Mouse (Mus musculus) intestine, embryonic 15.5 days (tissue): ENCODE measurements around the gene Tanc1. TPM values are rescaled to one million over a fixed set of nuclear protein-coding genes. Genes with fewer than 3 reads are reported as not detected.
A peak's percentile ranks its signal among the peaks of the same experiment; 100 is the strongest.
"Not testable (repeated sequence)": the region's sequence is repeated elsewhere in the genome, so short reads cannot be mapped to it uniquely, and the experiment has no call there.

Experiments
- ATAC-seq: fragments of 200-750 bp; cut with Nextera tagmentation; 2 replicates; pipeline ENCODE4 v1.8.0; 2017; ENCODE audit warnings: moderate TSS enrichment, moderate library complexity
- H3K27ac ChIP-seq: fragments of 300-500 bp; sonication (generic); 2 replicates; pipeline ENCODE4 v1.5.1; 2015; ENCODE audit warnings: mild to moderate bottlenecking, inconsistent platforms
- H3K27me3 ChIP-seq: fragments of 300-500 bp; sonication (generic); replicated peaks from 2 replicates; pipeline ENCODE4 v1.6.1; 2015; ENCODE audit warnings: inconsistent platforms
- H3K36me3 ChIP-seq: fragments of 300-500 bp; sonication (generic); 2 replicates; pipeline ENCODE4 v1.6.1; 2015; ENCODE audit warnings: inconsistent platforms
- H3K4me1 ChIP-seq: fragments of 300-500 bp; sonication (generic); replicated peaks from 2 replicates; pipeline ENCODE4 v1.6.1; 2015; ENCODE audit warnings: inconsistent platforms
- H3K4me2 ChIP-seq: fragments of 300-500 bp; sonication (generic); replicated peaks from 2 replicates; pipeline ENCODE4 v1.6.1; 2015; ENCODE audit warnings: mild to moderate bottlenecking, inconsistent platforms
- H3K4me3 ChIP-seq: fragments of 300-500 bp; sonication (generic); replicated peaks from 2 replicates; pipeline ENCODE4 v1.5.1; 2015; ENCODE audit warnings: inconsistent platforms
- H3K9ac ChIP-seq: fragments of 300-500 bp; sonication (generic); 2 replicates; pipeline ENCODE4 v1.6.1; 2015; ENCODE audit warnings: inconsistent platforms
- H3K9me3 ChIP-seq: fragments of 300-500 bp; sonication (generic); 2 replicates; pipeline ENCODE4 v1.6.1; 2016; ENCODE audit warnings: inconsistent platforms
- WGBS: fragments of 180-500 bp; shearing (Covaris S2); methylation state at CpG from one replicate; pipeline ENCODE4 v1.1.7; 2015; 5-methylcytosine and 5-hydroxymethylcytosine counted together
- polyA plus RNA-seq: library from polyadenylated mRNA; unstranded; fragments of >200 nt; fragmentation: Nextera tagmentation; extraction: Ambion mirVana; gene quantifications from 2 replicates; pipeline ENCODE4 v1.2.1, GENCODE M21; 2015

Gene Tanc1
- polyA plus RNA-seq, 1 experiment from 2014 or later = 19.8 TPM

- no peak overlapping the region for H3K9ac ChIP-seq
- H3K27ac ChIP-seq = peak overlapping the region; percentile 60
- peaks cover 8% of the 10 kb centered on the region; the same call in 1 of the 2 replicates for H3K4me1 ChIP-seq
- peaks cover 11% of the 10 kb centered on the region for H3K36me3 ChIP-seq
- H3K27me3 ChIP-seq = no peaks in the 10 kb centered on the region
- ATAC-seq = peak; percentile 55
- H3K4me3 ChIP-seq = no peak overlapping the region
- WGBS = 80% methylated on average over 11 of the region's 11 CpGs
- no peak overlapping the region; the same call in 1 of the 2 replicates for H3K4me2 ChIP-seq
- H3K9me3 ChIP-seq = no peaks in the 10 kb centered on the region
Observed at GRCm38 (mm10) chr2:59841944-59842343, 230.1 kb downstream of the Tanc1 start.

- ATAC-seq = peak; percentile 24; the same call in 1 of the 2 replicates
- 81% methylated on average over 6 of the region's 6 CpGs for WGBS
- H3K9ac ChIP-seq = no peak overlapping the region
Observed at GRCm38 (mm10) chr2:59842556-59843008, 230.7 kb downstream of the Tanc1 start.

GRCm38 (mm10) chr2:59843156-59843555, 231.3 kb downstream of the Tanc1 start:
- WGBS = 91% methylated on average over 21 of the region's 21 CpGs

More at GRCm38 (mm10) chr2:59842556-59843008, 230.7 kb downstream of the Tanc1 start:
- H3K27ac ChIP-seq = 0 out of 2 replicates have a peak overlapping the region, but pooled peaks have one; percentile 60
- H3K4me3 ChIP-seq = no peak overlapping the region
- H3K4me1 ChIP-seq = peaks cover 8% of the 10 kb centered on the region; the same call in 1 of the 2 replicates
- no peaks in the 10 kb centered on the region for H3K27me3 ChIP-seq
- no peaks in the 10 kb centered on the region for H3K9me3 ChIP-seq
- H3K36me3 ChIP-seq = peaks cover 8% of the 10 kb centered on the region
- H3K4me2 ChIP-seq = no peak overlapping the region

GRCm38 (mm10) chr2:59843848-59844247, 232.0 kb downstream of the Tanc1 start:
- H3K4me1 ChIP-seq = peaks cover 8% of the 10 kb centered on the region; the same call in 1 of the 2 replicates
- peaks cover 7% of the 10 kb centered on the region for H3K36me3 ChIP-seq
- no peaks in the 10 kb centered on the region for H3K9me3 ChIP-seq
- H3K4me2 ChIP-seq = no peak overlapping the region
- no peaks in the 10 kb centered on the region for H3K27me3 ChIP-seq
- no peak overlapping the region for H3K27ac ChIP-seq
- no peak for ATAC-seq
- no peak overlapping the region for H3K9ac ChIP-seq
- no peak overlapping the region for H3K4me3 ChIP-seq
- 93% methylated on average over 6 of the region's 6 CpGs for WGBS

More at GRCm38 (mm10) chr2:59843156-59843555, 231.3 kb downstream of the Tanc1 start:
- Histone ChIP-seq H3K9ac (no peak overlapping the region), H3K9me3 (no peaks in the 10 kb centered on the region), H3K4me1 (peaks cover 8% of the 10 kb centered on the region; the same call in 1 of the 2 replicates), H3K27me3 (no peaks in the 10 kb centered on the region), H3K4me3 (no peak overlapping the region), H3K27ac (no peak overlapping the region), H3K4me2 (no peak overlapping the region), H3K36me3 (peaks cover 7% of the 10 kb centered on the region)
- ATAC-seq = no peak

- H3K4me1 ChIP-seq, H3K9me3 ChIP-seq, H3K4me3 ChIP-seq, ATAC-seq, H3K9ac ChIP-seq, H3K4me2 ChIP-seq, H3K36me3 ChIP-seq, H3K27ac ChIP-seq, H3K27me3 ChIP-seq: not testable (repeated sequence)
- WGBS = 84% methylated on average over 5 of the region's 5 CpGs
Observed at GRCm38 (mm10) chr2:59851885-59852284, 240.0 kb downstream of the Tanc1 start.

GRCm38 (mm10) chr2:59852916-59853315, 241.1 kb downstream of the Tanc1 start:
- no peak overlapping the region for H3K9ac ChIP-seq
- H3K4me3 ChIP-seq = no peak overlapping the region
- no peaks in the 10 kb centered on the region for H3K9me3 ChIP-seq
- no peak overlapping the region for H3K27ac ChIP-seq
- ATAC-seq = no peak
- H3K4me1 ChIP-seq = no peaks in the 10 kb centered on the region
- H3K36me3 ChIP-seq = no peaks in the 10 kb centered on the region
- no peak overlapping the region for H3K4me2 ChIP-seq
- no peaks in the 10 kb centered on the region for H3K27me3 ChIP-seq
- 92% methylated on average over 11 of the region's 11 CpGs for WGBS

- 90% methylated on average over 10 of the region's 10 CpGs for whole genome bisulfite sequencing
- Histone ChIP-seq H3K27me3 (no peaks in the 10 kb centered on the region), H3K9ac (no peak overlapping the region), H3K36me3 (peaks cover 3% of the 10 kb centered on the region; the same call in 1 of the 2 replicates), H3K27ac (no peak overlapping the region), H3K4me1 (no peaks in the 10 kb centered on the region), H3K4me2 (no peak overlapping the region), H3K4me3 (no peak overlapping the region), H3K9me3 (no peaks in the 10 kb centered on the region)
- ATAC-seq = no peak
Observed at GRCm38 (mm10) chr2:59853543-59853942, 241.7 kb downstream of the Tanc1 start.

- Histone ChIP-seq H3K4me3 (no peak overlapping the region), H3K9ac (no peak overlapping the region), H3K36me3 (peaks cover 3% of the 10 kb centered on the region; the same call in 1 of the 2 replicates), H3K4me1 (no peaks in the 10 kb centered on the region), H3K4me2 (no peak overlapping the region), H3K27me3 (no peaks in the 10 kb centered on the region), H3K27ac (no peak overlapping the region), H3K9me3 (no peaks in the 10 kb centered on the region)
- 90% methylated on average over 9 of the region's 9 CpGs for WGBS
- ATAC-seq = no peak
Observed at GRCm38 (mm10) chr2:59854363-59854762, 242.5 kb downstream of the Tanc1 start.

- WGBS = 86% methylated on average over 6 of the region's 6 CpGs
- no peak overlapping the region for H3K4me2 ChIP-seq
- H3K9me3 ChIP-seq = no peaks in the 10 kb centered on the region
- H3K9ac ChIP-seq = no peak overlapping the region
- H3K36me3 ChIP-seq = peaks cover 3% of the 10 kb centered on the region; the same call in 1 of the 2 replicates
- no peak overlapping the region for H3K4me3 ChIP-seq
- ATAC-seq = no peak
- no peaks in the 10 kb centered on the region for H3K4me1 ChIP-seq
- H3K27me3 ChIP-seq = no peaks in the 10 kb centered on the region
- H3K27ac ChIP-seq = no peak overlapping the region
Observed at GRCm38 (mm10) chr2:59862618-59863017, 250.8 kb downstream of the Tanc1 start.

- H3K4me1 ChIP-seq = no peaks in the 10 kb centered on the region
- H3K4me3 ChIP-seq = no peak overlapping the region
- no peak for ATAC-seq
- H3K9me3 ChIP-seq = no peaks in the 10 kb centered on the region
- no peaks in the 10 kb centered on the region for H3K27me3 ChIP-seq
- no peak overlapping the region for H3K4me2 ChIP-seq
- H3K27ac ChIP-seq = no peak overlapping the region
- peaks cover 3% of the 10 kb centered on the region; the same call in 1 of the 2 replicates for H3K36me3 ChIP-seq
- H3K9ac ChIP-seq = no peak overlapping the region
- WGBS = 87% methylated on average over 6 of the region's 6 CpGs
Observed at GRCm38 (mm10) chr2:59870526-59870925, 258.7 kb downstream of the Tanc1 start.

GRCm38 (mm10) chr2:59876482-59876881, 264.6 kb downstream of the Tanc1 start:
- 91% methylated on average over 15 of the region's 15 CpGs for WGBS
- H3K27me3 ChIP-seq = no peaks in the 10 kb centered on the region
- H3K4me2 ChIP-seq = no peak overlapping the region
- H3K9me3 ChIP-seq = no peaks in the 10 kb centered on the region
- peaks cover 3% of the 10 kb centered on the region; the same call in 1 of the 2 replicates for H3K36me3 ChIP-seq
- H3K4me3 ChIP-seq = no peak overlapping the region
- no peak for ATAC-seq
- no peaks in the 10 kb centered on the region for H3K4me1 ChIP-seq
- H3K27ac ChIP-seq = no peak overlapping the region
- H3K9ac ChIP-seq = no peak overlapping the region

GRCm38 (mm10) chr2:59877335-59877734, 265.5 kb downstream of the Tanc1 start:
- Histone ChIP-seq H3K36me3 (peaks cover 3% of the 10 kb centered on the region; the same call in 1 of the 2 replicates), H3K9me3 (no peaks in the 10 kb centered on the region), H3K4me2 (no peak overlapping the region), H3K4me1 (no peaks in the 10 kb centered on the region), H3K4me3 (no peak overlapping the region), H3K9ac (no peak overlapping the region), H3K27me3 (no peaks in the 10 kb centered on the region), H3K27ac (no peak overlapping the region)
- ATAC-seq = no peak
- WGBS = 90% methylated on average over 4 of the region's 4 CpGs

- H3K36me3 ChIP-seq = no peaks in the 10 kb centered on the region
- no peaks in the 10 kb centered on the region for H3K4me1 ChIP-seq
- no peak overlapping the region for H3K4me2 ChIP-seq
- no peak overlapping the region for H3K27ac ChIP-seq
- H3K9me3 ChIP-seq = no peaks in the 10 kb centered on the region
- no peak overlapping the region for H3K9ac ChIP-seq
- 74% methylated on average over 19 of the region's 19 CpGs for WGBS
- no peaks in the 10 kb centered on the region for H3K27me3 ChIP-seq
- H3K4me3 ChIP-seq = no peak overlapping the region
- no peak for ATAC-seq
Observed at GRCm38 (mm10) chr2:59878221-59878620, 266.4 kb downstream of the Tanc1 start.
